Mouse (Mus musculus) ES-Bruce4 (cell line): ENCODE data around the gene Vmn1r200.

Experiments
- CTCF ChIP-seq: IDR thresholded peaks from one replicate; pipeline ENCODE4 v1.8.1; 2011; ENCODE audit warnings: low read depth, low read length
- EP300 ChIP-seq: IDR thresholded peaks from 2 replicates; pipeline ENCODE4 v1.6.1; 2011; ENCODE audit warnings: low read depth, low read length; ENCODE audit not compliant: insufficient read depth
- POLR2A ChIP-seq: IDR thresholded peaks from one replicate; pipeline ENCODE4 v1.8.1; 2011; ENCODE audit warnings: low read length; ENCODE audit not compliant: insufficient read depth

DNA sequence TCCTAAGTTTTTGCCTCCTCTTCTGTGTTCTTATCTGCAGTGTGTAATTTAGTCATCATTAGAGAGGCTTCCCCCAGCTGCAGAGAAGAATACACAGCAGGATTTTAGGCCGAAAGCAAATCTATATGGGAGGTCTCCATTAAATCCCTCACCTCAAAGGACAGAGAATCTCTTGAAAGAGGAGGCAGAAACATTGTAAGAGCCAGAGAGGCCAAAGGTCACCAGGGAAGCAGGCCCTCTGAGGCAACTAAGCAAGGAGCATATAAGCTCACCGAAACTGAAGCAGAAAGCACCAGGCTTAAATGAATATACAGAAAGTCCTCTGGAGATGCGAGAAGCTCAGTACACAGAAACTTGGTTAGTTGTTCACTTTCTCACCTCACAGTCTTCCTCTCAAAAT lies at the start of gene Vmn1r200:
- TF ChIP-seq CTCF (no peak), EP300 (no peak), POLR2A (no peak)
